Mouse (Mus musculus): ENCODE measurements around the gene Dmrt3.

The Dmrt3 gene

DNA sequence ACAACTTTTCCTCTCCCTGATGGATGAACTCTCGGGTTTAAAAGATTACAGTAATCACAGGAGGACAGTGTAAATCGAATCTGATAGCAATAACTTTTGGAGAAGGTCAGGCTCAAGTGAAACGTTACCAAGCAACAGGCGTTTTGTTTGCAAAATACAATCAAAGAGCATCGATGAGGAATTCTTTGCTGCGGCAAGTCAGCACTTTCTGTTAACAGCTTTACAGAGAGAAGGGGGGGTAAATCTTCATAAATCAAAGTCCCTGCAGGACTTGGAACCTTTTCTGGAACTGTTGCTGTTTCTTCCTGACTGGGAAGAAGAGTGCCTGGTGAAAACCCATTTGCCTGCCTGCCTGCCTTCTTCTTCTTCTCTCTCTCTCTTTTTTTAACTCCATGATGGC, 5.8 kb downstream of the Dmrt3 start:
- no peak for DNase-seq (ENCODE audit: extremely low read depth, low read depth, low spot score)

DNA sequence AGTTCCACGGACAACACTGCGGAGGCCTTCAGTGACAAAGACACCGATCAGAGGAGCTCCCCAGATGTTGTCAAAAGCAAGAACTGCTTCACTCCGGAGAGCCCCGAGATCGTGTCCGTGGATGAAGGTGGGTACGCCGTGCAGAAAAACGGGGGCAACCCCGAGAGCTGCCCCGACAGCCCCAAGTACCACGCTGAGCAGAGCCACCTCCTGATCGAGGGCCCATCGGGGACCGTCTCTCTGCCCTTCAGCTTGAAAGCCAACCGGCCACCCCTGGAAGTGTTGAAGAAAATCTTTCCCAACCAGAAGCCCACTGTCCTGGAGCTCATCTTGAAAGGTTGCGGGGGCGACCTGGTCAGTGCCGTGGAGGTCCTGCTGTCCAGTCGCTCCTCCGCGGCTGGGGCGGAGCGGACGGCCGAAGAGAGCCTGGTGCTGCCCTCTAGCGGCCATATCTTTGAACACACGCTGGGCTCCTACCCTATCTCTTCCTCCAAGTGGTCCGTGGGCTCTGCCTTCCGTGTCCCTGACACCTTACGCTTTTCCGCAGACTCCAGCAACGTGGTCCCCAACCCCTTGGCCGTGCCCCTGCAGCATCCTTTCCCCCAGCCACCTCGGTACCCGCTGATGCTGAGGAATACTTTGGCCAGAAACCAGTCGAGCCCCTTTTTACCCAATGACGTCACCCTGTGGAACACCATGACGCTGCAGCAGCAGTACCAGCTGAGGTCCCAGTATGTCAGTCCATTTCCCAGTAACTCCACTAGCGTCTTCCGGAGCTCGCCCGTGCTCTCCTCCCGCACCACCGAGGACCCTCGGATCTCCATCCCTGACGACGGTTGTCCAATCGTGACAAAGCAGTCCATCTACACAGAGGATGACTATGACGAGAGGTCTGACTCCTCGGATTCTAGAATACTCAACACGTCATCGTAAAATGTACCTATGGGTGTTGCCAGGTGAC, 12.5 kb downstream of the Dmrt3 start:
- DNase-seq (ENCODE audit: extremely low read depth, low read depth, low spot score): no peak

DNA sequence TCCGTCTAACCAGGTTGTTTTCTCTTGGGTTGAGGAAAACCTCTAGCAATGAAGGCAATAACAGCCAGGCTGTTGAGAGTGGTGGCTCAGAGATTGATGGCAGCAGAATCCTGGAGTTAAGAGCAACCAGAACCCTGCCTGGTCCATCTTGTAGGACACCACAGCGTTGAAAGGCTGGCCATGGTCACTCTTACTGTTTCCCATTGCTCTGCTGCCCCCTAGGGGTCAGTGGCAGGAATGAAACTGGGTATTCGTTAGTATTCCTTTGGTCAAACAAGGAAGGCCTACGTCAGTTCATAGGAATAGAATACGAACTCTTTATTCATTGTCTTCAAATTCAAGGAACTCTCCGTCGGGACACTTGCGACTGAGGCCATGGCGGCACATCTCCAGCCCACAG, 18.4 kb downstream of the Dmrt3 start:
- no peak for DNase-seq (ENCODE audit: extremely low read depth, low read depth, low spot score)

DNA sequence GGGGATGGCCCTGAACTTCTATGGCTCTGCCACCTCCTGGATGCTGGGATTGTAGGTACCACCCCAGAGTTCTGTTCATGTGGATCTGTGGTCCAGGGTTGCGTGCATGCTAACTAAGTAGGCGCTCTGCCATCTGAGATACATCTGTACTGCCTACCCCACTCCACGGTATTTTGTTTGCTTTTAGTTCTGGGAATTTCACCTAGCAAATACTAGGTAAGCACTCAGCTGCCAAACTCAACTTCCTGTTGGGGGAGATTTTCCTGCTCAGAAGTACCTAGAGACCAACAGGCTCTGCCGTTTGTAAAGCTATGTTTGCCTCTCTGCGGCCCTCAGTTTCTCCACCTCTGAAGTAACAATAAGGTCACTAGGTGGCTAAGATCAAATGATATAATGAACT, 25.0 kb downstream of the Dmrt3 start:
- no peak for DNase-seq (ENCODE audit: extremely low read depth, low read depth, low spot score)

DNA sequence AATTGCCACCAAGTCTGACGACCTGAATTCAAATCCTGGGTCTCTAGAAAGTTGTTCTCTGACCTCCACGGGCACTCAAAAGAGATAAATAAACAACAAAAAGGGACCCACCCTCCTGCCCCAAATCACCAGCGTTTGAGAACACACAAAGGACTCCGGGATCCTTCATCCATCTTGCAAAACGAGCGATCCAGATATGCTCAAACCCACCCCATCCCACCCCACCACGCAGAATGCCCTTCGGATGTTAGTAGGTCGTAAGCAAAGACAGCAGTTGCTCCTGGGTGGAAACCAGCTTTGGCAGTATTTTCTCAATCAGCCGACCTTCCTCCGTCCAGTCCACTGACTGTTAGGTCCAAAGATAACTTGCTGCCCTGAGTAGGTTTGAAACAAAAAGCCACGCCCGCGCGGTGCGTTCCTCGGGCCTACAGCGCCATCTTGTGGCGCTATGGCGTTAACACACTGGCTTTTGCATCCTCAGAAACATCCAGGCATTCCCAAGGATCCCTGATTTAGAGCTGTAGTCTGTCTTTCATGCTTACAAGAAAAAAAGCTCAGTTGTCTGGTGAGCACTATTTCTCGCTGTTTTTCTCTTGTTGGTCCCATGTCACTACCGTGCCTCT, 25.6 kb downstream of the Dmrt3 start:
- no peak for DNase-seq (ENCODE audit: extremely low read depth, low read depth, low spot score)

DNA sequence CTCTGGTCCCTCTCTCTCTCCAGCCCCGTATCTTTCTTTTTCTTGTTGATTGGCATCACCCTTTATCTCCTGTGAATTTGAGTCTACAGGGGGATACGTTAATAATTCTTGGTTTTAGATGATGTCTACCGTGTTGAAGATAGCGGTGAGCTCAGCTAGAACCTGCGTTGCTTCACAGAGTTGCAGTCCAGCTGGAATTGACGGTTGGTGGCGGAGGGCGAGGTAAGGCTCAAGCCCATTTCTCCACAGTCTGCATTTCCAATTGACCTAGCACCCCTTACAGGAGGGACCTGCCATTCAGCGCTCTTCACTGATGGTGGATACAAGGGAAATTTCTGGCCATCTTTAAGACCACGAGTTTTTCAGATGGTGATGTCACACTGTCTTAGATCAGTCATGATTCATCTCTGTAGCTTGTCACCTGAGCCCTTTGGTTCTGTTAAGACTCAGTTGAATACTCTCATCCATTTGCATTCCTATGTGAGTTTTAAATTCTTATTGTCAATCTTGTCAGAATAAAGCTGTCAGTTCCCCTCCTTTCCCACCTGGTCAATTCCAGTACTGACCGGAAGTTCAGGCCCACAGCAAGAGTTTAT, 28.8 kb downstream of the Dmrt3 start:
- no peak for DNase-seq (ENCODE audit: extremely low read depth, low read depth, low spot score)

DNA sequence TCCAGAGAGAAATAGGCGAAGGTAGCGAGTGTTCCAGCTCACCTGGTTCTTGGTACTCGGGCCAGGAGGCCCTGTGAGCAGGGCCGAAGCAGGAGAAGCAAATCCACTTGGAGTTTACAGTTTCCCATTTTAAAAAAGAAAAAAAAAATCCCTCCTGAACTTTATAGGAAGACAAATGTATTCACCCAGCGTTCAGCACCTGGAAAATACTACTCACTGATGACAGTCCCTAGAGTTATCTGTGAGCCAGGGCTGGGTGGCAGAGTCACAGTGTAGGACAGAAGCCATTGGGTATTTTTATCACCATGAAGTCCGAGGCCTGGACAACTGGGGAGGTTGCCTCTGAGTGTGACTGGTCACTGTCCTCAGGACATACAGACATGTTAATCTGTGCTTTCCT, 31.7 kb downstream of the Dmrt3 start:
- no peak for DNase-seq (ENCODE audit: extremely low read depth, low read depth, low spot score)

DNA sequence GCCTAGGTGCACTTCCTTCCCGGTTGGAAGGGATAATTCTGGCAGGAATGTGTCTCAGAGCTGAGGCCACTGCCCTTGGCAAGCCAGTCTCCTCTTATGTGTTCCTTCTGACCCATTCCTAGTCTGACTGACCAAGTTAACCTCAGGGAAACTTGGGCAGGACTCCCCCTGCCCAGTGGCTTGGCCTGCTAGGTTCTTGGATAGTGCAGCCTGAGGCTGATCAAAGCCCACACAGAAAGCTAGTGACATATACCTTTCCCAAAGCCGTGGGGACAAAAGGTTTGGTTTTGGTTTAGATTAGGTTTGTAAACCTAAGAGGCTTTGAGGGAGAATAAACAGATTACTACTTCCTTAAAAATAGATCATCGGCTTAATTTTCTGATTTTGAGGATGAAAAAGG, 37.0 kb downstream of the Dmrt3 start:
- DNase-seq (ENCODE audit: extremely low read depth, low read depth, low spot score): no peak

DNA sequence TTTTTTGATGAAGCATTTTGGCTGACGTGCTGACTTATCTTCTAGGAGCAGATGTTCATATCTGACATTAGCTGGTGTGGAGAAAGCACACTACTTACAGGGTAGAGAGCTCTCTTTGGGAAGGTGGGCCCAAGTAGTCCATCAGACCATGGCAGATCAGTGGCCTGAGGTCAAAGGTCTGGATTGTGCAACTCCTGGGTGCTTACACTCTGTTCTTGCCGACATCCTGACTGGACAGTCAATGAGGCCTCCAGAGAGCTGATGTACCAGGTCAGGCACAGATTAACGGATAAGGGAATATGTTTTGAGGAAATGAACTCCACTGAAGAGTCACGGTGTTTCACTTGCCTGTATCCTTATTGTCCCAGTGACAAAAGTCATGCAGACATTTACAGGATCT, 38.6 kb downstream of the Dmrt3 start:
- DNase-seq (ENCODE audit: extremely low read depth, low read depth, low spot score): no peak

DNA sequence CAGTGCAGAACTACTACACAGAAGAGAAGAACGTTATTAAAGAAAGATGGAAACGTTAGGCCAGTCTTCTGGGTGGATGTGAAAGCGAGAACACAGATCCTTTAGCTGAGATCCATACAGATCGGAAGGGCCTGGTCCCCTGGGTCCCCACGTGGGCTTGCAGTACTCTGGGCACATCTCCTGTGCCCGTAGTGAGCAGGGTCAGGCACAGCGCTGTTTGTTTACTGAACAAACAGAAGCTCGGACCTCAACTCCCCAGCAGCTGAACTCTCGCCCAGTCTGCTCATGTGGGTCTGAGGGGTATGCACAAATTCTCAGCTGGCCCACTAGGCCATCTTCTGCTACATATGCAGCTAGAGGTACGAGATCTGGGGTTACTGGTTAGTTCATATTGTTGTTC, 40.4 kb downstream of the Dmrt3 start:
- DNase-seq (ENCODE audit: extremely low read depth, low read depth, low spot score): no peak

DNA sequence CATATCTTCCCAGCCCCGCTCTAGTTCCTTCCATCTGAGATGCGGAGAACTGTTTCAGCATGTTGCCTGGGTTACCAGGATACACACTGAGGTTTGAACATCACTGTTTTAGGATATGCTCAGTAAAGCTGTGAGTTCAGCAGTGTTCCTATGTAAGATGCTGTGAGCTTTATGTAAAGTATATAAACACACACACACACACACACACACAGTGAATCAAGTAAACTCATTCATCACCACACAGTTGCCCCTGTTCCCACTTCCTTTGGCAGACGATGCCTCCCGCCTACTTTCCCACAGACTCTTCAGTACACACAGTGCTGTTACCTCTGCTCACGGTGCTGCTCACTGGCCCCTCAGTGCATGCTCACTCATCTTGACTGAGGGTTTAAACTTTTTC, 42.5 kb downstream of the Dmrt3 start:
- DNase-seq (ENCODE audit: extremely low read depth, low read depth, low spot score): no peak

DNA sequence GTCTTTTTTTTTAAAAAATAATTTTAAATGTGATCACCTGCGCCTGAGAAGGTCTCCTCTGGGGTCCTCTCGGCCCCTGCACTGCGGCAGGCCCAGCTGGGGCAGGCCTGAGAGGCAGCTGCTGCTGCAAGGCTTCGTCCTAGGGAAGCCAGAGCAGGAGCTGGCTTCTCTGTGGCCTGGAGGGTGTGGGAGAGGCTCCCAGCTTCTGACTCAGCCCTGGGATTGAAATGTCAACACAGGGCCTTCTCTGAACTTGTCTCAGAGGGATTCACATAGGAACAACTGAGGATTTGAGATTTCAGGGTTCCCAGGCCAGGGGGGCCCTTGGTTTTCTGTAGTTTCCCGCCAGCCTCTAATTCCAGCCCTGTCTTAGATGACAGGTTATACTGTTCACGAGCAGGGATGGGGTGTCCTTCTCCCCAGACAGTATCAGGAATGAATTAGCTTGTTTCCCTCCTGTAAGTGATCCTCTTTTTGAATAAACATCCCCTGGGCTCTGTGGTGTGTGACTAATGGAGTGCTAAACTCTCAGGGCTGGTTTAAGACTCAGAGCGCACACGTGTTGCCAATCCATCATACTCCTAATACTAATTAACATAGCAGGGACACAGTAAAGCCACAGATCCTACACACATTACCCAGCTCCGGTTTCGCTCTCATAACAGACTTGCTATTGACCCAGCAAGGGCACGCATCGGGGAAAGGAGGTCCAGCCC, 44.1 kb downstream of the Dmrt3 start:
- no peak for DNase-seq (ENCODE audit: extremely low read depth, low read depth, low spot score)

DNA sequence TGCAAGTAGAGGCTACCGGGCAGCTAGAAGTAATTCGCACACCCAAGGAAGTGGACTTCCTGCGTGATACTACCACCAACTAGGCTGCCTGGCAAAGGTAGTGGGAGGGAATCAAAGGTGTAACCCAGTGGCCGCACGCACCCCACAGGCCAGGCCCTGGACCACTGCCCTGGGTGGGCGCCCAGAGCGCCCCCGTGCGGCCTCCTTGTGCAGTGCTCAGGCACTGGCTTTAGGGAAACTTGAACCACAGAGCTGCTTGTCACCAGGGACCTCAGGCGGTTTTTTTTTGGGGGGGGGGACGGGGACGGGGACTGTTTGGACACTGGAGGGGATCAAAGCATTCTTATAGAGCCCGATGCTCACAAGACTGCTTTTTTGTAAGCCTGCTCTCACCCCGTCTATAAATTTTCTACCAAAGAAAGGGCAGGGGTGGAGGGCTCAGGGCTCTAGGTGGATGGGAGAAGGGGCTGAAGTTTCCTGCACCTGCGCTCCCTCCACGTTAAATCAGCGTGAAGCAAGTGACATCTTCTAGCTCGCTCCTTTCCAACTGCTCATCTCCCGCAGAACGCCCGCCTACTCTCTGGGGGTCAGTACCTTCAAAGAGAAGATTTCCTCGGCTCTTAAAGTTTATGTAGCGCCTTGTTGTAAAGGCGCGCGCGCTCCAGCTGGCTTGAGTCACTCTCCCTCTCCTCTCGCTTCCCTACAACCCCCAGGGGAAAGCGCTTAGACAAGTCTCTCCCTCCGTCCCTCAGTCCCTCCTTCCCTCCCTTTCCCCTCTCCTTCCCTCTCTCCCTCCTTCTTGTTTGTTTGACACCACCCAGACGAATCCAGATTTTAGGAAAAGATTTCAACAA, 55.6 kb downstream of the Dmrt3 start:
- DNase-seq (ENCODE audit: extremely low read depth, low read depth, low spot score): no peak

DNA sequence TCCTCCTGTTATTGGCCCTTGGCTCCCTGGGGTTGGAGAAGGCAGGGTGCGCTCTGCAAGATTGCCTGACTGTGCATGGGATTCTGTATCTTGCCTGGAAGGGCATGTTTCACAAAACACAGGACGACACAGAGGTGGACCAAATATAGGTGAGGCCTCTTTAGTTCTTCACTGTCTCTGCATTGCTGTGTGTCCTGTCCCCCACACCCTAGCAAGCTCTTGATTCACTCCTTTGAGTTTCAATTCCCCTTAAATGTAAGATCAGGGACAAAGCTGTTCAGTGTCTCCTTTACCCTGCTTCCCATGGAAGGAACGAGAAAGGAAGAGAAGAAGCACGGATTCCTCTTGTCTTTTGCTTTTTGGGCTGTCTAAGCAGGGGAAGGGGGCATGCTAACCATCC, 57.7 kb downstream of the Dmrt3 start:
- DNase-seq (ENCODE audit: extremely low read depth, low read depth, low spot score): no peak

DNA sequence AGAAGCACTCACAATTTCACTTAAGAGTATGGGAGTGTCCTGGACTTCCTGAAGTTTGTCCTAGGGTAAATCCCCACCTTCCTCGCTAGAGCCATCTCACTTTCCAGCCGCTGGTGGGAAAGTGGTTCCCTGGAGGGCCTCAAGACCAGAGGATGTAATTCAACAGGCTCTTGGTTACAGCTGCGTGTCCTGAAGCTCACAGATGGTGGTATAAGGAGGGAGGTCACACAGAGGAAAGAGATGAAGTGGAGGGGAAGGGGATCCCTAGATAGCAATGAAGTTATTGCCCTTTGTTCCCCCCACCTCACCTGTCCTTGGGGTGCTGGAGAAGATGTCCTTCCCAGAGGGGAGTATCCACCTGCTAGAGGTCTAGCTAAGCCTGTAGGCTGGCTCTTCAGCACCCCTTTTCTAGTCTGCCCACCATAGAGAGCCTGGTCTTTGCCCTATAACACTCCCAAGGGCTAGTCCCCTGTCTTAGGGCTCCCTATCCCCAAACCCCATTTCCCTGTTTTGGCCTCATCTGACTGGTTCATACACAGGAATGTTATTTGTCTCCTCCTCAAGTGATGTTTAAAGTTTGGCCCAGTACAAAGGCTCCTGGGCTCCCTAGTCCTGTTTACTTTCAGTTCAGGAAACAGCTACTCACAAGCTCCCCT, 59.6 kb downstream of the Dmrt3 start:
- no peak for DNase-seq (ENCODE audit: extremely low read depth, low read depth, low spot score)

DNA sequence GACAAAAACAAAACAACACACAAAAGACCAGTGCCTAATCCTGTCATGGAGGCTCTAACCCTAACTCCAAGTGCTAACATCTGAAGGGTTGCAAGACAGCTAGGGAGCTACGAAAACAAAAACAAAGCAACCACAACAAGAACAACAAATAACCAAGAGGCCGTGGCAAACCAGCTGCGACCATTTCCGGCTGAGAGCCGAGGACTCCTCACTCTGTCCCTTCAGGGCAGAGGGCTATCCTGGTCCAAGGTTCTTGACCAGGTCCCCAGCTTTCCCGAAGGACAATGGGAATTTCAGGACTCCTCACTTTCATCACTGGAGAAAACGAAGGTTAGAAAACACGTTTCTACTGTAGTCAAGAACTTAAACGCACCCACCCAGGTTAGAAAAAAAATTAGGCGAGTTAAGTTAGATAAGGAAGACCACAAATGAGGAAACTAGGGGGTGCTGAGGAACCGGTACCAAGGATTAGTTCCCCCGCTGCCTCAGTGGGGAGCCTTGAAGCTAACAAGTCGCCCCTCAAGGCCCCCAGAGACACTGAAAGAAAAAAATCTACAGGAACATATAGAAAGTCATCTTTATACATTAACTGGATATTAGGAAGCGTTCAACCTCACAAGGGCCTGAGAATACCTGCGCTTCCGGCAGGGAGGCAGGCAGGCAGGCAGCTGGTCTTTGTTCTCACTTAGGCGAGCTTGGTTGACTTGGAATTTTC, 60.6 kb downstream of the Dmrt3 start:
- DNase-seq (ENCODE audit: extremely low read depth, low read depth, low spot score): no peak

DNA sequence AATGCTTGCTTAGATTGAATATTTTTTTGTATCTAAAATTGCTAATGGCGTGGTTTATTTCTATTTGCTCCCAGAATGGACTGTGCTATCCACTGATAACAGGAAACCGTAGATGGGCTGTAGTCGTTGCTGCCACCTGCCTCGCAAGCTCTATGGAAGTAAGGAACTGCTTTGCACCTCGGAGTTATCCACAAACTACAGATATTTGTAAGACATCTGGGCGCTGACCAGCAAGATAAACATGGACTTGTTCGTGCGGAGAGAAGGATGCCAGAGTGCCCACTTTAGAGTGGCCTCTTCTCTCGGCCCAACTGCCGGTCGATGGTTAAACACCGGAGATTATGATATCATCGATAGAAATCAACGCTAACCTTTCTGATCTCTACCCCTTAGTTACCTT, 61.6 kb downstream of the Dmrt3 start:
- no peak for DNase-seq (ENCODE audit: extremely low read depth, low read depth, low spot score)

DNA sequence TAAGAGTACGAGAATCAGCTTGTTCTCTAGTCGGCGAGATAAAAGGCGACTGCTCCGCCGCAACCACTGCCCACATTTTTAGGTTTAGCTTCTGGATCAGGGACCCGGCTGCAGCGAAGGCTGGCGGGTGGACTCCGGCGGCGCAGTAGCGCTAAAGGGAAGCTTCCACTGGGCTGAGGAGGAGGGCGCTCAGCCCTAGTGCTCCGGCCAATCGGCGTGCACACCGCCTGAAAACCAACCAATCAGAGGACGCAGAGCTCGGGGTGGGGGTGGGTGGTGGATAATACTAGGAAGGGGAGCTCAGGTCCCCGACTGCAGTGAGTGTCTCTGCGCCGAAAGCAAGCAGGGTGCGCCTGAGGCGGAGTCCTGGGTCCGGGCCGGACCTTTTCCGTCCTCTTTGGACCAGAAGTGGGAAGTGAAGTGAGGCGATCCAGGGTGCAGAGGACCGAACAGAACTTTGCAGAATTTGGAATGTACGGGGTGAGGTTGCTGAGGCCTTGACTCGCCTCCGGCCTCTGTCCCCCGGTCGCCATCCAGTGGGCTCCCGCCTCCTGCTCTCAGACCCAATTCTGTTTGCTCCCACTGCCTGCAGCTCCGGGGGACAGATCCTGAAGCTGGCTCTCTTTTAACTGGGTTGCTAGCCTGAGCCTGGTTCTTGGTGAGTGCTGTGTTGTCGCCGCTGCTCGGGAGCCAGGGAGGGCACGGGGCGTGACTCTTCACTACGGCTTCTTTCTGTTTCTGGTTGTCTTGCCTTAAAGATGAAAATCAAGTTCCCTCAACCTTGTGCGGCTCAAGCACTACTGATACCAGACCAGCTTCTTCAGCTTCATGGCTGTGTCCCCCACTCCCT, 62.2 kb downstream of the Dmrt3 start, which contains the start of gene Dmrt2:
Gene Dmrt2, plus strand, starts transcription at position 311 of the 850 bp plus-strand sequence.
- DNase-seq (ENCODE audit: extremely low read depth, low read depth, low spot score): no peak
